Mouse (Mus musculus): ENCODE measurements around the gene Ipmk. TPM values are rescaled to one million over a fixed set of nuclear protein-coding genes. Genes with fewer than 3 reads are reported as not detected.

The Ipmk gene
- 91.9 TPM for polyA plus RNA-seq (2017; shearing (Covaris generic))

GRCm38 (mm10) chr10:71347509-71347949, at the start of gene Ipmk:
TSS of gene Ipmk (plus strand) at chr10:71347763.

GRCm38 (mm10) chr10:71344579-71345143, 2.9 kb upstream of the Ipmk start, which contains the start of gene Cisd1:
TSS of gene Cisd1 (minus strand) at chr10:71344954.

Other genes with a start within 250 kb of the Ipmk start
- 0.14 TPM for gene Bicc1, start 188.1 kb upstream of the Ipmk start, polyA plus RNA-seq (2017; shearing (Covaris generic))
- 91.7 TPM for gene Tfam, start 109.5 kb upstream of the Ipmk start, polyA plus RNA-seq (2017; shearing (Covaris generic))
- gene Ube2d1, start 62.5 kb upstream of the Ipmk start, polyA plus RNA-seq (2017; shearing (Covaris generic)): 49.7 TPM
- gene Cisd1, start 2.8 kb upstream of the Ipmk start, polyA plus RNA-seq (2017; shearing (Covaris generic)): 20.1 TPM

Data from effector memory CD4-positive, alpha-beta T cell, adult 5 months (primary cell).